Mouse (Mus musculus) layer of hippocampus, adult 9-11 months (tissue): Measurements from ENCODE around the gene Etfb.
A peak's percentile ranks its signal among the peaks of the same experiment; 100 is the strongest.
"Not testable (repeated sequence)": the region's sequence is repeated elsewhere in the genome, so short reads cannot be mapped to it uniquely, and the experiment has no call there.

Experiments used
- DNase-seq: peaks from one replicate; pipeline ENCODE4 v3.0.0; 2022

Etfb gene

GRCm38 (mm10) chr7:43443917-43444293 is at the start of gene Etfb, which contains the start of gene Gm45233:
Etfb (plus strand) TSS chr7:43444083.
Gm45233 (plus strand) TSS chr7:43444128.
- peak; percentile 97 for DNase-seq

- DNase-seq: no peak
Measured at GRCm38 (mm10) chr7:43399501-43399900, 44.4 kb upstream of the Etfb start.

GRCm38 (mm10) chr7:43402718-43403117 is 41.2 kb upstream of the Etfb start:
- DNase-seq: no peak

- no peak for DNase-seq
Measured at GRCm38 (mm10) chr7:43407573-43407972, 36.3 kb upstream of the Etfb start.

- DNase-seq: no peak
Measured at GRCm38 (mm10) chr7:43408131-43408553, 35.7 kb upstream of the Etfb start, which contains the start of gene Siglecg. Siglecg (plus strand) TSS chr7:43408204.

GRCm38 (mm10) chr7:43409084-43409483 is 34.8 kb upstream of the Etfb start:
- no peak for DNase-seq

GRCm38 (mm10) chr7:43411724-43412123 is 32.2 kb upstream of the Etfb start:
- not testable (repeated sequence) for DNase-seq

- DNase-seq: no peak
Measured at GRCm38 (mm10) chr7:43417298-43417697, 26.6 kb upstream of the Etfb start.

GRCm38 (mm10) chr7:43422995-43423617 is 20.8 kb upstream of the Etfb start:
- DNase-seq: peak; percentile 61

- DNase-seq: no peak
Measured at GRCm38 (mm10) chr7:43423991-43424625, 19.8 kb upstream of the Etfb start.

GRCm38 (mm10) chr7:43427406-43427805 is 16.5 kb upstream of the Etfb start, which contains the start of gene Lim2:
Lim2 (plus strand) TSS chr7:43427670.
- no peak for DNase-seq

GRCm38 (mm10) chr7:43429500-43429899 is 14.4 kb upstream of the Etfb start:
- DNase-seq: no peak

GRCm38 (mm10) chr7:43432891-43433290 is 11.0 kb upstream of the Etfb start:
- no peak for DNase-seq

- DNase-seq: no peak
Measured at GRCm38 (mm10) chr7:43434676-43435075, 9.2 kb upstream of the Etfb start.

GRCm38 (mm10) chr7:43436341-43437255 is 7.3 kb upstream of the Etfb start, which contains the start of gene Nkg7:
Nkg7 (plus strand) TSS chr7:43437073.
- DNase-seq: no peak

- DNase-seq: no peak
Measured at GRCm38 (mm10) chr7:43438611-43439010, 5.3 kb upstream of the Etfb start.

- no peak for DNase-seq
Measured at GRCm38 (mm10) chr7:43440482-43440881, 3.4 kb upstream of the Etfb start, which contains the start of gene Cldnd2. Cldnd2 (plus strand) TSS chr7:43440782.

GRCm38 (mm10) chr7:43441071-43441470 is 2.8 kb upstream of the Etfb start:
- no peak for DNase-seq

- DNase-seq: no peak
Measured at GRCm38 (mm10) chr7:43442684-43443083, 1.2 kb upstream of the Etfb start.

GRCm38 (mm10) chr7:43443126-43443916 is 562 bp upstream of the Etfb start:
- DNase-seq: peak; percentile 76

GRCm38 (mm10) chr7:43447801-43448200 is 3.9 kb downstream of the Etfb start:
- DNase-seq: no peak

- DNase-seq: no peak
Measured at GRCm38 (mm10) chr7:43448246-43448645, 4.4 kb downstream of the Etfb start.
